Mouse (Mus musculus): ENCODE measurements at regions not wholly inside any gene's neighbourhood (a gene's known extent, or its start where the extent isn't known, plus 50 kb on each side); places are given as distances from the start of the nearest gene placed in this dataset.

DNA sequence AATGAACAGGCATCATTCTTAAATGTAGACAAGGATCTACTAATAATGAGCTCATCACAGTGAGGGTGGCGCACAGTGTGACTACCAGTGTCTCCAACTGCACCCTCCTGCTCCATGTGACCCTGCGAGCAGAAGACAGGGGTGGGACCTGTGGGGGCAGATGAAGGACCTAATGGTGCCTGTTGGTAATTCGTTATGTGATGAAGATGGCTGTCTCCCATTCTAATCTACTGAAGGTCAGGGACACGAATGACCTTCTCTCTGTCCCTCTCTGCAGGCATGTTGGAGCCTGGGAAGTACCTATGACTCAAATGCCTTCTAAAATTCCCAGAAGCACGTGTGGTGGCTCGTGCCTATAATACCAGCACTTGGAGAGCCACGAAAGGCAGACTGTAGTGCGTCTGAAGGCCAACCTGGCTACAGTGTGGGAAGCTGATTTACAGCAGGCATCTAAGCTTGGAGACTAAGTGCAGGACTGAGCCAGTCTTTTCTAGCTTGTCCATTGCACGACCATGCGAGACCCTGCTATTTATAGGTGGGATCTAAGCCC lies 109.9 kb upstream of the Mbnl2 start:
- TF ChIP-seq CTCF (IDR thresholded peaks at IDR 0.05; ENCODE audit: low read depth, low read length) (no peak), TAL1 (conservative IDR thresholded peaks at IDR 0.05; ENCODE audit: low read depth, low read length) (no peak), POLR2AphosphoS5 (IDR thresholded peaks at IDR 0.05; ENCODE audit: insufficient replicate concordance, low read depth, low read length) (no peak)

All from G1E (cell line).